Mouse (Mus musculus): ENCODE results near the gene E4f1. TPM values are rescaled to one million over a fixed set of nuclear protein-coding genes. Genes with fewer than 3 reads are reported as not detected.

E4f1 gene
- polyA plus RNA-seq, 1 experiment from 2014 or later, result 42.3 TPM

GRCm38 (mm10) chr17:24451220-24451619 is 18.9 kb downstream of the E4f1 start:
- no peak overlapping the region for H3K4me3 ChIP-seq (ENCODE audit: low read length)
- no peak overlapping the region for H3K4me2 ChIP-seq (ENCODE audit: low read length)
- H3K9me3 ChIP-seq (ENCODE audit: control insufficient read depth, low read length), result no peaks in the 10 kb centered on the region
- H3K9ac ChIP-seq (ENCODE audit: low read depth, low read length), result no peak overlapping the region
- ATAC-seq, result no peak
- H3K4me1 ChIP-seq (ENCODE audit: control insufficient read depth, insufficient read depth, low read depth, low read length), result peaks cover 10% of the 10 kb centered on the region
- H3K36me3 ChIP-seq (ENCODE audit: control insufficient read depth, insufficient read depth, low read length), result peaks cover 25% of the 10 kb centered on the region
- H3K27ac ChIP-seq (ENCODE audit: low read depth, low read length), result no peak overlapping the region
- 95% methylated on average over 6 of the region's 6 CpGs for WGBS
- H3K27me3 ChIP-seq (replicated peaks; ENCODE audit: control insufficient read depth, insufficient read depth, low read length), result no peaks in the 10 kb centered on the region

- peaks cover 42% of the 10 kb centered on the region for H3K36me3 ChIP-seq (ENCODE audit: control insufficient read depth, insufficient read depth, low read length)
- no peak overlapping the region for H3K4me3 ChIP-seq (ENCODE audit: low read length)
- no peak overlapping the region for H3K4me2 ChIP-seq (ENCODE audit: low read length)
- ATAC-seq, result no peak
- no peak overlapping the region for H3K9ac ChIP-seq (ENCODE audit: low read depth, low read length)
- H3K27me3 ChIP-seq (replicated peaks; ENCODE audit: control insufficient read depth, insufficient read depth, low read length), result no peaks in the 10 kb centered on the region
- H3K27ac ChIP-seq (ENCODE audit: low read depth, low read length), result no peak overlapping the region
- no peaks in the 10 kb centered on the region for H3K9me3 ChIP-seq (ENCODE audit: control insufficient read depth, low read length)
- WGBS, result 96% methylated on average over 6 of the region's 6 CpGs
- peaks cover 10% of the 10 kb centered on the region for H3K4me1 ChIP-seq (ENCODE audit: control insufficient read depth, insufficient read depth, low read depth, low read length)
Measured at GRCm38 (mm10) chr17:24449507-24449906, 20.6 kb downstream of the E4f1 start.

GRCm38 (mm10) chr17:24446590-24446989 is 23.5 kb downstream of the E4f1 start:
- no peaks in the 10 kb centered on the region for H3K4me1 ChIP-seq (ENCODE audit: control insufficient read depth, insufficient read depth, low read depth, low read length)
- no peaks in the 10 kb centered on the region for H3K27me3 ChIP-seq (replicated peaks; ENCODE audit: control insufficient read depth, insufficient read depth, low read length)
- ATAC-seq, result no peak
- H3K4me3 ChIP-seq (ENCODE audit: low read length), result no peak overlapping the region
- H3K36me3 ChIP-seq (ENCODE audit: control insufficient read depth, insufficient read depth, low read length), result peaks cover 51% of the 10 kb centered on the region
- no peaks in the 10 kb centered on the region for H3K9me3 ChIP-seq (ENCODE audit: control insufficient read depth, low read length)
- 94% methylated on average over 8 of the region's 8 CpGs for WGBS
- H3K27ac ChIP-seq (ENCODE audit: low read depth, low read length), result no peak overlapping the region
- H3K9ac ChIP-seq (ENCODE audit: low read depth, low read length), result no peak overlapping the region
- no peak overlapping the region for H3K4me2 ChIP-seq (ENCODE audit: low read length)

- Histone ChIP-seq H3K36me3 (ENCODE audit: control insufficient read depth, insufficient read depth, low read length) (peaks cover 53% of the 10 kb centered on the region), H3K4me3 (ENCODE audit: low read length) (no peak overlapping the region), H3K9me3 (ENCODE audit: control insufficient read depth, low read length) (no peaks in the 10 kb centered on the region), H3K4me2 (ENCODE audit: low read length) (no peak overlapping the region), H3K9ac (ENCODE audit: low read depth, low read length) (no peak overlapping the region), H3K27ac (ENCODE audit: low read depth, low read length) (no peak overlapping the region), H3K4me1 (ENCODE audit: control insufficient read depth, insufficient read depth, low read depth, low read length) (no peaks in the 10 kb centered on the region), H3K27me3 (replicated peaks; ENCODE audit: control insufficient read depth, insufficient read depth, low read length) (no peaks in the 10 kb centered on the region)
- ATAC-seq, result no peak
- 93% methylated on average over 4 of the region's 4 CpGs for WGBS
Measured at GRCm38 (mm10) chr17:24443409-24443808, 26.7 kb downstream of the E4f1 start.

GRCm38 (mm10) chr17:24442632-24443155 is 27.4 kb downstream of the E4f1 start, which contains the start of gene Dnase1l2:
Dnase1l2 (minus strand) TSS chr17:24443105.
- Histone ChIP-seq H3K27me3 (replicated peaks; ENCODE audit: control insufficient read depth, insufficient read depth, low read length) (no peaks in the 10 kb centered on the region), H3K36me3 (ENCODE audit: control insufficient read depth, insufficient read depth, low read length) (peaks cover 52% of the 10 kb centered on the region), H3K4me3 (ENCODE audit: low read length) (no peak within 1 kb of the TSS), H3K27ac (ENCODE audit: low read depth, low read length) (no peak within 1 kb of the TSS), H3K4me2 (ENCODE audit: low read length) (no peak within 1 kb of the TSS), H3K9ac (ENCODE audit: low read depth, low read length) (no peak within 1 kb of the TSS), H3K9me3 (ENCODE audit: control insufficient read depth, low read length) (no peaks in the 10 kb centered on the region), H3K4me1 (ENCODE audit: control insufficient read depth, insufficient read depth, low read depth, low read length) (no peaks in the 10 kb centered on the region)
- WGBS, result 85% methylated on average over 7 of the region's 7 CpGs
- ATAC-seq, result no peak

- H3K4me1 ChIP-seq (ENCODE audit: control insufficient read depth, insufficient read depth, low read depth, low read length), result no peaks in the 10 kb centered on the region
- peaks cover 53% of the 10 kb centered on the region for H3K36me3 ChIP-seq (ENCODE audit: control insufficient read depth, insufficient read depth, low read length)
- H3K27me3 ChIP-seq (replicated peaks; ENCODE audit: control insufficient read depth, insufficient read depth, low read length), result no peaks in the 10 kb centered on the region
- H3K9me3 ChIP-seq (ENCODE audit: control insufficient read depth, low read length), result no peaks in the 10 kb centered on the region
- no peak overlapping the region for H3K4me2 ChIP-seq (ENCODE audit: low read length)
- no peak; the same call in 1 of the 2 replicates for ATAC-seq
- H3K27ac ChIP-seq (ENCODE audit: low read depth, low read length), result no peak overlapping the region
- no peak overlapping the region for H3K9ac ChIP-seq (ENCODE audit: low read depth, low read length)
- no peak overlapping the region for H3K4me3 ChIP-seq (ENCODE audit: low read length)
- WGBS, result 87% methylated on average over 14 of the region's 14 CpGs
Measured at GRCm38 (mm10) chr17:24442107-24442506, 28.0 kb downstream of the E4f1 start.

- H3K4me3 ChIP-seq (ENCODE audit: low read length), result no peak overlapping the region
- no peak overlapping the region for H3K27ac ChIP-seq (ENCODE audit: low read depth, low read length)
- H3K27me3 ChIP-seq (replicated peaks; ENCODE audit: control insufficient read depth, insufficient read depth, low read length), result no peaks in the 10 kb centered on the region
- WGBS, result 38% methylated on average over 1 of the region's 2 CpGs
- H3K4me2 ChIP-seq (ENCODE audit: low read length), result no peak overlapping the region
- no peaks in the 10 kb centered on the region for H3K9me3 ChIP-seq (ENCODE audit: control insufficient read depth, low read length)
- H3K4me1 ChIP-seq (ENCODE audit: control insufficient read depth, insufficient read depth, low read depth, low read length), result no peaks in the 10 kb centered on the region
- no peak for ATAC-seq
- no peak overlapping the region for H3K9ac ChIP-seq (ENCODE audit: low read depth, low read length)
- H3K36me3 ChIP-seq (ENCODE audit: control insufficient read depth, insufficient read depth, low read length), result peaks cover 46% of the 10 kb centered on the region
Measured at GRCm38 (mm10) chr17:24441148-24441547, 29.0 kb downstream of the E4f1 start.

GRCm38 (mm10) chr17:24440377-24440776 is 29.7 kb downstream of the E4f1 start:
- ATAC-seq, result no peak
- no peaks in the 10 kb centered on the region for H3K27me3 ChIP-seq (replicated peaks; ENCODE audit: control insufficient read depth, insufficient read depth, low read length)
- no peak overlapping the region for H3K4me3 ChIP-seq (ENCODE audit: low read length)
- H3K27ac ChIP-seq (ENCODE audit: low read depth, low read length), result no peak overlapping the region
- 92% methylated on average over 8 of the region's 8 CpGs for WGBS
- peaks cover 38% of the 10 kb centered on the region for H3K36me3 ChIP-seq (ENCODE audit: control insufficient read depth, insufficient read depth, low read length)
- H3K9me3 ChIP-seq (ENCODE audit: control insufficient read depth, low read length), result no peaks in the 10 kb centered on the region
- H3K4me1 ChIP-seq (ENCODE audit: control insufficient read depth, insufficient read depth, low read depth, low read length), result no peaks in the 10 kb centered on the region
- H3K9ac ChIP-seq (ENCODE audit: low read depth, low read length), result no peak overlapping the region
- no peak overlapping the region for H3K4me2 ChIP-seq (ENCODE audit: low read length)

GRCm38 (mm10) chr17:24437016-24437415 is 33.1 kb downstream of the E4f1 start:
- Histone ChIP-seq H3K27ac (ENCODE audit: low read depth, low read length) (no peak overlapping the region), H3K27me3 (replicated peaks; ENCODE audit: control insufficient read depth, insufficient read depth, low read length) (no peaks in the 10 kb centered on the region), H3K36me3 (ENCODE audit: control insufficient read depth, insufficient read depth, low read length) (peaks cover 21% of the 10 kb centered on the region), H3K9me3 (ENCODE audit: control insufficient read depth, low read length) (no peaks in the 10 kb centered on the region), H3K4me1 (ENCODE audit: control insufficient read depth, insufficient read depth, low read depth, low read length) (no peaks in the 10 kb centered on the region), H3K4me2 (ENCODE audit: low read length) (no peak overlapping the region), H3K4me3 (ENCODE audit: low read length) (no peak overlapping the region), H3K9ac (ENCODE audit: low read depth, low read length) (no peak overlapping the region)
- peak; percentile 55 for ATAC-seq
- WGBS, result 63% methylated on average over 5 of the region's 5 CpGs
